Mouse (Mus musculus) intestine, embryonic 16.5 days (tissue): ENCODE results near the gene 6430550D23Rik. TPM values are rescaled to one million over a fixed set of nuclear protein-coding genes. Genes with fewer than 3 reads are reported as not detected.
A peak's percentile ranks its signal among the peaks of the same experiment; 100 is the strongest.
"Not testable (repeated sequence)": the region's sequence is repeated elsewhere in the genome, so short reads cannot be mapped to it uniquely, and the experiment has no call there.

Experiments used
- ATAC-seq: fragments of 200-750 bp; cut with Nextera tagmentation; 2 replicates; pipeline ENCODE4 v1.8.0; 2017; ENCODE audit warnings: moderate TSS enrichment, moderate library complexity
- H3K27ac ChIP-seq: fragments of 300-500 bp; sonication (generic); 2 replicates; pipeline ENCODE4 v1.5.1; 2014; ENCODE audit warnings: mild to moderate bottlenecking, low read length
- H3K27me3 ChIP-seq: fragments of 300-500 bp; sonication (generic); replicated peaks from 2 replicates; pipeline ENCODE4 v1.6.1; 2014; ENCODE audit warnings: low read length, control low read depth, mixed read lengths; ENCODE audit not compliant: control insufficient read depth, insufficient read depth
- H3K36me3 ChIP-seq: fragments of 300-500 bp; sonication (generic); 2 replicates; pipeline ENCODE4 v1.6.1; 2014; ENCODE audit warnings: low read length, control low read depth; ENCODE audit not compliant: control insufficient read depth, insufficient read depth
- H3K4me1 ChIP-seq: fragments of 300-500 bp; sonication (generic); 2 replicates; pipeline ENCODE4 v1.6.1; 2014; ENCODE audit warnings: low read length, control low read depth, mixed read lengths; ENCODE audit not compliant: control insufficient read depth, insufficient read depth
- H3K4me2 ChIP-seq: fragments of 300-500 bp; sonication (generic); 2 replicates; pipeline ENCODE4 v1.6.1; 2014; ENCODE audit warnings: low read depth, low read length, control low read depth
- H3K4me3 ChIP-seq: fragments of 300-500 bp; sonication (generic); 2 replicates; pipeline ENCODE4 v1.5.1; 2014; ENCODE audit warnings: mild to moderate bottlenecking, low read length
- H3K9ac ChIP-seq: fragments of 300-500 bp; sonication (generic); 2 replicates; pipeline ENCODE4 v1.6.1; 2014; ENCODE audit warnings: low read depth, low read length
- H3K9me3 ChIP-seq: fragments of 300-500 bp; sonication (generic); 2 replicates; pipeline ENCODE4 v1.6.1; 2016; ENCODE audit warnings: low read length, control low read depth; ENCODE audit not compliant: control insufficient read depth
- WGBS: fragments of 180-500 bp; shearing (Covaris S2); extraction: QIAGEN DNeasy Blood & Tissue Kit; methylation state at CpG from one replicate; pipeline ENCODE4 v1.1.7; 2014; 5-methylcytosine and 5-hydroxymethylcytosine counted together
- polyA plus RNA-seq: library from polyadenylated mRNA; unstranded; fragments of >200 nt; fragmentation: Nextera tagmentation; extraction: Ambion mirVana; gene quantifications from 2 replicates; pipeline ENCODE4 v1.2.1, GENCODE M21; 2015

Gene 6430550D23Rik
- polyA plus RNA-seq, 1 experiment from 2014 or later, result 1.7 TPM

DNA sequence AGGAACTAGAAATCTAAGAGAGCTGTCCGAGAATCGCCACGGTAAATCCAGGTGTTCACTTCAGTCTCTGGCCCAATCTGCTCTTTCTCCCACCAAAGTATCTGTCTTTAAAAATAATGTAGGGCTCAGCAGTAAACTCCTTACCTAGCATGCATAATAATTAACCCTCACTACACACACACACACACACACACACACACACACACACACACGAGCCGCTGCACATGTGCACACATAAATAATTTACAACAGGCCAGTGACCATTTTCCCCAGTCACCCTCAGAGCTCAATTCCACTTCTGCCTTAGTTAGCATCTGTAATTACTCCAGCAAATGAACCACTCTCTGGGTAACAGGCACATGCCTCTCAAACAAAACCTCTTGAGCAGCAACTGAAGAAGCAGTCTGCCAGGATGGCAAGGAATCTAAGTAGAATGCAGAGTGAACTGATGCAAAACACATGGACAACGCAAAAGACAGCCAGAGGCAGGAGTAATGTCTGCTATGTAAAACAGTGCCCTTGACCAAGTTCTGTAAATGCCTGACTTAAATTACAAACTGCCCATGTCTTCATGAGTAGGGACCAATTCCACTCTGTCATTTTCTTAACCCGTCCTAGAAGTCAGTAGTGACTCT is 78.9 kb downstream of the 6430550D23Rik start:
- no peaks in the 10 kb centered on the region for H3K27me3 ChIP-seq
- peak overlapping the region; percentile 92; the same call in 1 of the 2 replicates for H3K27ac ChIP-seq
- no peaks in the 10 kb centered on the region for H3K9me3 ChIP-seq
- peak overlapping the region; percentile 64 for H3K4me2 ChIP-seq
- H3K4me1 ChIP-seq, result peaks cover 13% of the 10 kb centered on the region
- no peaks in the 10 kb centered on the region for H3K36me3 ChIP-seq
- H3K4me3 ChIP-seq, result peak overlapping the region; percentile 61
- WGBS, result 66% methylated on average over 7 of the region's 7 CpGs
- H3K9ac ChIP-seq, result peak overlapping the region; percentile 70
- ATAC-seq, result no peak

GRCm38 (mm10) chr2:155925213-155925612 is 82.6 kb downstream of the 6430550D23Rik start:
- WGBS, result 84% methylated on average over 6 of the region's 6 CpGs

More at GRCm38 (mm10) chr2:155925213-155925612, 82.6 kb downstream of the 6430550D23Rik start:
- not testable (repeated sequence) for ATAC-seq, H3K4me1 ChIP-seq, H3K36me3 ChIP-seq, H3K9ac ChIP-seq, H3K4me2 ChIP-seq, H3K27me3 ChIP-seq, H3K4me3 ChIP-seq, H3K9me3 ChIP-seq, H3K27ac ChIP-seq

Other genes with a start within 250 kb of the 6430550D23Rik start
- gene Mmp24, start 232.6 kb downstream of the 6430550D23Rik start, polyA plus RNA-seq, result 0.18 and 0.21 TPM in 2 replicates
- gene BC029722, start 188.6 kb downstream of the 6430550D23Rik start, polyA plus RNA-seq, result 27.4 and 30.0 TPM in 2 replicates
- 279 and 287 TPM in 2 replicates for gene Eif6, start 181.1 kb downstream of the 6430550D23Rik start, polyA plus RNA-seq
- 0.33 and 0.35 TPM in 2 replicates for gene Fam83c, start 173.1 kb downstream of the 6430550D23Rik start, polyA plus RNA-seq
- 84.5 and 92.8 TPM in 2 replicates for gene Uqcc1, start 77.7 kb downstream of the 6430550D23Rik start, polyA plus RNA-seq
- 0.18 TPM in 1 of 2 replicates, not detected in the other for gene Gm15557, start 67.2 kb downstream of the 6430550D23Rik start, polyA plus RNA-seq
- gene Gdf5, start 62.6 kb downstream of the 6430550D23Rik start, polyA plus RNA-seq, result 0.69 and 0.79 TPM in 2 replicates
- 11.1 and 12.7 TPM in 2 replicates for gene Cep250, start 51.5 kb downstream of the 6430550D23Rik start, polyA plus RNA-seq
- 268 and 281 TPM in 2 replicates for gene Ergic3, start 68 bp upstream of the 6430550D23Rik start, polyA plus RNA-seq
- 0.05 and 0.06 TPM in 2 replicates for gene Fer1l4, start 45.0 kb upstream of the 6430550D23Rik start, polyA plus RNA-seq
- gene Spag4, start 57.2 kb upstream of the 6430550D23Rik start, polyA plus RNA-seq, result 1.7 and 2.4 TPM in 2 replicates
- 35.8 and 41.5 TPM in 2 replicates for gene Cpne1, start 104.0 kb upstream of the 6430550D23Rik start, polyA plus RNA-seq
- 16.5 and 19.3 TPM in 2 replicates for gene Rbm12, start 104.0 kb upstream of the 6430550D23Rik start, polyA plus RNA-seq
- 13.5 and 14.1 TPM in 2 replicates for gene Gm28036, start 119.1 kb upstream of the 6430550D23Rik start, polyA plus RNA-seq
- 358 and 367 TPM in 2 replicates for gene Romo1, start 136.1 kb upstream of the 6430550D23Rik start, polyA plus RNA-seq
- 69.0 and 69.2 TPM in 2 replicates for gene Nfs1, start 136.2 kb upstream of the 6430550D23Rik start, polyA plus RNA-seq
- 450 and 473 TPM in 2 replicates for gene Rbm39, start 172.3 kb upstream of the 6430550D23Rik start, polyA plus RNA-seq
- gene Phf20, start 188.5 kb upstream of the 6430550D23Rik start, polyA plus RNA-seq, result 46.8 and 53.2 TPM in 2 replicates